Mouse (Mus musculus) CH12.LX (cell line): ENCODE measurements around the gene Medag. TPM values are rescaled to one million over a fixed set of nuclear protein-coding genes. Genes with fewer than 3 reads are reported as not detected.

ENCODE experiments used
- DNase-seq: peaks from one replicate; pipeline ENCODE4 v3.0.0-alpha.2; 2013; ENCODE audit errors: extremely low read depth
- H3K27ac ChIP-seq: 2 replicates; pipeline ENCODE4 v1.5.1; 2012; ENCODE audit warnings: low read depth, mild to moderate bottlenecking, control low read depth, moderate library complexity; ENCODE audit not compliant: insufficient read depth
- H3K27me3 ChIP-seq: replicated peaks from 2 replicates; pipeline ENCODE3; 2012; ENCODE audit warnings: inconsistent platforms
- H3K36me3 ChIP-seq, 2 experiments: replicated peaks in 1 of 2; 2 replicates each; pipeline versions ENCODE3 to v1.6.1; 2012; ENCODE audit warnings: inconsistent platforms in 1 of 2, low read length in 1 of 2, mild to moderate bottlenecking in 1 of 2, mixed read lengths in 1 of 2, moderate library complexity in 1 of 2; ENCODE audit not compliant: control insufficient read depth in 1 of 2, insufficient read depth in 1 of 2
- H3K4me1 ChIP-seq, 2 experiments: 2 replicates each; pipeline ENCODE4 v1.6.1; 2012; ENCODE audit warnings: inconsistent platforms in 1 of 2, moderate library complexity in 1 of 2; ENCODE audit not compliant: insufficient read depth in 2 of 2, control insufficient read depth in 1 of 2
- H3K4me2 ChIP-seq: 2 replicates; pipeline ENCODE4 v1.6.1; 2012; ENCODE audit warnings: low read depth, mild to moderate bottlenecking, control low read depth; ENCODE audit not compliant: poor library complexity, insufficient read depth, severe bottlenecking
- H3K4me3 ChIP-seq, 3 experiments: fragments of 150-350 bp in 1 of 3; sonication (generic) in 1 of 3; replicated peaks in 1 of 3; 2 replicates each; pipeline versions ENCODE3 to v1.5.1; 2011 to 2012; ENCODE audit warnings: low read depth in 2 of 3, low read length in 2 of 3, mild to moderate bottlenecking in 2 of 3, moderate library complexity in 2 of 3, control low read depth in 1 of 3, improper control_type of control experiment in 1 of 3, inconsistent platforms in 1 of 3, mixed read lengths in 1 of 3; ENCODE audit not compliant: poor library complexity in 1 of 3
- H3K79me2 ChIP-seq: replicated peaks from 2 replicates; pipeline ENCODE4 v1.6.1; 2012; ENCODE audit warnings: mild to moderate bottlenecking, moderate library complexity; ENCODE audit not compliant: control insufficient read depth, poor library complexity, insufficient read depth, severe bottlenecking; ENCODE audit errors: extremely low read depth
- H3K9ac ChIP-seq: 2 replicates; pipeline ENCODE4 v1.6.1; 2012; ENCODE audit warnings: low read depth, mild to moderate bottlenecking, control low read depth, moderate library complexity; ENCODE audit not compliant: insufficient read depth
- H3K9me3 ChIP-seq: replicated peaks from 2 replicates; pipeline ENCODE3; 2012; ENCODE audit warnings: low read length, inconsistent platforms, mixed read lengths
- BHLHE40 ChIP-seq: IDR thresholded peaks from 2 replicates; pipeline ENCODE4 v1.6.1; 2011; ENCODE audit warnings: mild to moderate bottlenecking, low read depth, low read length, improper control_type of control experiment
- CHD1 ChIP-seq: IDR thresholded peaks from 2 replicates; pipeline ENCODE4 v1.6.1; 2012; ENCODE audit warnings: low read depth, low read length, improper control_type of control experiment, inconsistent platforms
- CHD2 ChIP-seq: IDR thresholded peaks from 2 replicates; pipeline ENCODE4 v1.6.1; 2011; ENCODE audit warnings: low read length, improper control_type of control experiment
- CTCF ChIP-seq, 2 experiments: IDR thresholded peaks in 1 of 2; conservative IDR thresholded peaks in 1 of 2; 2 replicates each; pipeline ENCODE4 v1.5.1; 2011 to 2012; ENCODE audit warnings: low read depth in 2 of 2, low read length in 2 of 2, improper control_type of control experiment in 1 of 2, inconsistent platforms in 1 of 2, mild to moderate bottlenecking in 1 of 2, moderate library complexity in 1 of 2
- E2F4 ChIP-seq: IDR thresholded peaks from 2 replicates; pipeline ENCODE4 v1.6.1; 2011; ENCODE audit warnings: low read depth, low read length, improper control_type of control experiment; ENCODE audit not compliant: insufficient replicate concordance
- EP300 ChIP-seq: IDR thresholded peaks from 2 replicates; pipeline ENCODE4 v1.6.1; 2011; ENCODE audit warnings: low read length, improper control_type of control experiment
- GABPA ChIP-seq: IDR thresholded peaks from 2 replicates; pipeline ENCODE4 v1.6.1; 2012; ENCODE audit warnings: low read depth, low read length, improper control_type of control experiment, inconsistent platforms; ENCODE audit not compliant: insufficient replicate concordance
- HCFC1 ChIP-seq: IDR thresholded peaks from 2 replicates; pipeline ENCODE4 v1.6.1; 2012; ENCODE audit warnings: low read depth, mild to moderate bottlenecking, inconsistent platforms, low read length, improper control_type of control experiment
- IRF4 ChIP-seq: IDR thresholded peaks from 2 replicates; pipeline ENCODE4 v1.6.1; 2014; ENCODE audit warnings: low read depth, mild to moderate bottlenecking, inconsistent platforms, low read length, improper control_type of control experiment
- JUND ChIP-seq: conservative IDR thresholded peaks from 2 replicates; pipeline ENCODE4 v1.6.1; 2011; ENCODE audit warnings: low read depth, low read length, improper control_type of control experiment
- KAT2A ChIP-seq: IDR thresholded peaks from 2 replicates; pipeline ENCODE4 v1.6.1; 2012; ENCODE audit warnings: low read length, improper control_type of control experiment, inconsistent platforms; ENCODE audit not compliant: insufficient replicate concordance
- MAFK ChIP-seq: IDR thresholded peaks from 2 replicates; pipeline ENCODE4 v1.6.1; 2011; ENCODE audit warnings: low read length, improper control_type of control experiment; ENCODE audit not compliant: insufficient replicate concordance
- MAX ChIP-seq: IDR thresholded peaks from 2 replicates; pipeline ENCODE4 v1.6.1; 2011; ENCODE audit warnings: low read length, improper control_type of control experiment
- MAZ ChIP-seq: IDR thresholded peaks from 2 replicates; pipeline ENCODE4 v1.6.1; 2012; ENCODE audit warnings: low read depth, mild to moderate bottlenecking, inconsistent platforms, low read length, improper control_type of control experiment, moderate library complexity
- MEF2A ChIP-seq: IDR thresholded peaks from 2 replicates; pipeline ENCODE4 v1.6.1; 2014; ENCODE audit warnings: low read depth, mild to moderate bottlenecking, inconsistent platforms, low read length, improper control_type of control experiment, borderline replicate concordance
- MXI1 ChIP-seq: IDR thresholded peaks from 2 replicates; pipeline ENCODE4 v1.6.1; 2011; ENCODE audit warnings: mild to moderate bottlenecking, low read depth, low read length, improper control_type of control experiment
- NELFE ChIP-seq: IDR thresholded peaks from 2 replicates; pipeline ENCODE4 v1.6.1; 2011; ENCODE audit warnings: low read depth, low read length, improper control_type of control experiment
- PAX5 ChIP-seq: IDR thresholded peaks from 2 replicates; pipeline ENCODE4 v1.6.1; 2012; ENCODE audit warnings: low read length, inconsistent platforms, mixed read lengths
- POLR2A ChIP-seq: IDR thresholded peaks from 2 replicates; pipeline ENCODE4 v1.6.1; 2011; ENCODE audit warnings: low read depth, mild to moderate bottlenecking, improper control_type of control experiment, low read length
- RAD21 ChIP-seq: IDR thresholded peaks from 2 replicates; pipeline ENCODE4 v1.6.1; 2011; ENCODE audit warnings: low read depth, mild to moderate bottlenecking, low read length, improper control_type of control experiment, moderate library complexity
- RCOR1 ChIP-seq: conservative IDR thresholded peaks from 2 replicates; pipeline ENCODE4 v1.6.1; 2012; ENCODE audit warnings: low read depth, mild to moderate bottlenecking, inconsistent platforms, low read length, improper control_type of control experiment
- TCF12 ChIP-seq: IDR thresholded peaks from 2 replicates; pipeline ENCODE4 v1.6.1; 2014; ENCODE audit warnings: low read depth, mild to moderate bottlenecking, inconsistent platforms, low read length, improper control_type of control experiment
- USF2 ChIP-seq: conservative IDR thresholded peaks from 2 replicates; pipeline ENCODE4 v1.6.1; 2011; ENCODE audit warnings: low read depth, low read length, improper control_type of control experiment
- ZKSCAN1 ChIP-seq: IDR thresholded peaks from 2 replicates; pipeline ENCODE4 v1.6.1; 2012; ENCODE audit warnings: low read depth, inconsistent platforms, low read length, improper control_type of control experiment, borderline replicate concordance
- ZMIZ1 ChIP-seq: IDR thresholded peaks from 2 replicates; pipeline ENCODE4 v1.6.1; 2012; ENCODE audit warnings: low read depth, mild to moderate bottlenecking, inconsistent platforms, low read length, improper control_type of control experiment
- ZNF384 ChIP-seq: IDR thresholded peaks from 2 replicates; pipeline ENCODE4 v1.6.1; 2012; ENCODE audit warnings: low read depth, low read length, improper control_type of control experiment, inconsistent platforms
- dilution Hi-C: fragments of 300-500 bp; cut with MboI; formaldehyde crosslinking; loops from 2 replicates; pipeline ENCODE4 v1.14.3; 2020; ENCODE audit warnings: low sequenced_read_pairs; ENCODE audit not compliant: extremely low pct_unique_long_range_greater_than_20kb, extremely low pct_ligation_motif_present
- in situ Hi-C: fragments of 300-500 bp; cut with MboI; formaldehyde crosslinking; loops from 3 replicates; pipeline ENCODE4 v1.14.3; 2019; ENCODE audit warnings: low sequenced_read_pairs, low pct_ligation_motif_present, low pct_unique_long_range_greater_than_20kb, mixed read lengths
- polyA plus RNA-seq: library from polyadenylated mRNA; unstranded; fragments of >175 nt; gene quantifications from 2 replicates; pipeline ENCODE4 v1.2.1, GENCODE M21; 2012; ENCODE audit warnings: low read depth; ENCODE audit not compliant: insufficient read length
- total RNA-seq, 2 experiments: library from RNA; depleted of rRNA; stranded (reverse); fragments of 300-350 nt in 1 of 2; fragments of >200 nt in 1 of 2; gene quantifications; 2 replicates each; pipeline ENCODE4 v1.2.3; 2012 to 2014

The Medag gene
- total and polyA plus RNA-seq, 3 experiments, result not detected

- H3K9ac ChIP-seq, result no peak overlapping the region
- no peak for DNase-seq
- peaks cover 1% of the 10 kb centered on the region for H3K27me3 ChIP-seq
These were observed 47.4 kb upstream of the Medag start for GRCm38 (mm10) chr5:149363903-149364755.

GRCm38 (mm10) chr5:149367011-149367410, 44.5 kb upstream of the Medag start:
- Histone ChIP-seq H3K79me2 (no peaks in the 10 kb centered on the region), H3K36me3 (no peaks in the 10 kb centered on the region), H3K27ac (no peak overlapping the region), H3K9me3 (no peaks in the 10 kb centered on the region), H3K27me3 (peaks cover 1% of the 10 kb centered on the region), H3K4me1 (peaks cover 2 to 30% of the 10 kb centered on the region in 2 experiments; a peak in 3 of 4 replicates), H3K4me2 (no peak overlapping the region), H3K4me3 (no peak overlapping the region), H3K9ac (no peak overlapping the region)
- TF ChIP-seq MXI1, result no peak
- TF ChIP-seq BHLHE40, result no peak
- no peak for TF ChIP-seq NELFE
- no peak for TF ChIP-seq JUND
- no peak for TF ChIP-seq KAT2A
- no peak for TF ChIP-seq CHD1
- no peak for TF ChIP-seq MAX
- no peak for TF ChIP-seq IRF4
- TF ChIP-seq ZNF384, result no peak
- TF ChIP-seq MAZ, result no peak
- TF ChIP-seq E2F4, result no peak
- no peak for TF ChIP-seq POLR2A
- no peak for TF ChIP-seq MAFK
- TF ChIP-seq CHD2, result no peak
- dilution Hi-C loops (no loop called here), in situ Hi-C loops (no loop called here)
- DNase-seq, result no peak

More at GRCm38 (mm10) chr5:149363903-149364755, 47.4 kb upstream of the Medag start:
- Histone ChIP-seq H3K27ac (no peak overlapping the region), H3K4me2 (no peak overlapping the region), H3K4me1 (peaks cover 2 to 23% of the 10 kb centered on the region in 2 experiments; a peak in 3 of 4 replicates), H3K4me3 (no peak overlapping the region), H3K79me2 (no peaks in the 10 kb centered on the region), H3K36me3 (no peaks in the 10 kb centered on the region), H3K9me3 (peaks cover 10% of the 10 kb centered on the region)
- in situ Hi-C loops, result no loop called here
- TF ChIP-seq EP300 (no peak), USF2 (no peak), RAD21 (no peak), MAZ (no peak), IRF4 (no peak), MEF2A (no peak), PAX5 (no peak), TCF12 (no peak), BHLHE40 (no peak), RCOR1 (no peak), CHD1 (no peak), ZKSCAN1 (no peak), ZNF384 (no peak), HCFC1 (no peak), E2F4 (no peak), CTCF (conservative IDR thresholded peaks at IDR 0.05 in 1 of 2, IDR thresholded peaks at IDR 0.05 in 1 of 2; ENCODE audit: low read depth in 2 of 2, low read length in 2 of 2) (no peak), JUND (no peak), GABPA (no peak), ZMIZ1 (no peak), MAX (no peak)
- dilution Hi-C loops, result no loop called here
